Mouse (Mus musculus) heart, adult 2 months (tissue): ENCODE measurements around the gene Itm2c. TPM values are rescaled to one million over a fixed set of nuclear protein-coding genes. Genes with fewer than 3 reads are reported as not detected.

Experiments
- DNase-seq, 2 experiments: peaks; one replicate each; pipeline ENCODE4 v3.0.0; 2021
- H3K27ac ChIP-seq: fragments of 200-600 bp; 2 replicates; pipeline ENCODE4 v1.8.1; 2022
- H3K27me3 ChIP-seq: fragments of 200-500 bp; 2 replicates; pipeline ENCODE4 v1.6.1; 2012; ENCODE audit warnings: mild to moderate bottlenecking, low read length, inconsistent platforms, mixed read lengths; ENCODE audit not compliant: control insufficient read depth, insufficient read depth
- H3K36me3 ChIP-seq: fragments of 200-500 bp; 2 replicates; pipeline ENCODE4 v1.6.1; 2012; ENCODE audit warnings: low read length, inconsistent platforms; ENCODE audit not compliant: control insufficient read depth, insufficient read depth
- H3K4me1 ChIP-seq: fragments of 200-500 bp; 2 replicates; pipeline ENCODE4 v1.6.1; 2011; ENCODE audit warnings: low read length; ENCODE audit not compliant: control insufficient read depth, insufficient read depth
- H3K4me3 ChIP-seq: fragments of 200-600 bp; 2 replicates; pipeline ENCODE4 v1.8.1; 2022
- H3K79me2 ChIP-seq: fragments of 200-500 bp; replicated peaks from 2 replicates; pipeline ENCODE4 v1.6.1; 2012; ENCODE audit warnings: mild to moderate bottlenecking, inconsistent platforms, low read length, moderate library complexity, mixed read lengths; ENCODE audit not compliant: control insufficient read depth, insufficient read depth
- H3K9ac ChIP-seq: fragments of 200-500 bp; 2 replicates; pipeline ENCODE4 v1.6.1; 2012; ENCODE audit warnings: low read depth, mild to moderate bottlenecking, control low read depth, inconsistent platforms, low read length, mixed read lengths
- CTCF ChIP-seq: fragments of 200-600 bp; IDR thresholded peaks from 2 replicates; pipeline ENCODE4 v1.8.1; 2022; ENCODE audit warnings: antibody characterized with exemption, mild to moderate bottlenecking, moderate library complexity
- EP300 ChIP-seq: fragments of 200-500 bp; IDR thresholded peaks from 2 replicates; pipeline ENCODE4 v1.6.1; 2011; ENCODE audit warnings: low read depth, low read length, control low read depth; ENCODE audit not compliant: insufficient read depth
- POLR2A ChIP-seq: fragments of 200-500 bp; IDR thresholded peaks from 2 replicates; pipeline ENCODE4 v1.6.1; 2011; ENCODE audit warnings: mild to moderate bottlenecking, low read depth, low read length, control low read depth; ENCODE audit not compliant: insufficient read depth
- WGBS: fragments of 180-500 bp; shearing (Covaris S2); methylation state at CpG from one replicate; pipeline ENCODE4 v1.1.7; 2018; 5-methylcytosine and 5-hydroxymethylcytosine counted together
- intact Hi-C: fragments of 180-260 bp; cut with DNase I; formaldehyde crosslinking; loops from one replicate; pipeline ENCODE4 v1.15.1; 2025
- polyA plus RNA-seq: library from polyadenylated mRNA; depleted of rRNA; stranded (reverse); fragments of >200 nt; gene quantifications from 2 replicates; pipeline ENCODE4 v1.2.3, GENCODE M21; 2012
- total RNA-seq, 2 experiments: library from RNA; stranded (reverse); gene quantifications; 2 replicates each; pipeline ENCODE4 v1.2.3; 2021

Itm2c gene
- total and polyA plus RNA-seq, 3 experiments, result 60.3 to 101 (median 62.0) TPM

DNA sequence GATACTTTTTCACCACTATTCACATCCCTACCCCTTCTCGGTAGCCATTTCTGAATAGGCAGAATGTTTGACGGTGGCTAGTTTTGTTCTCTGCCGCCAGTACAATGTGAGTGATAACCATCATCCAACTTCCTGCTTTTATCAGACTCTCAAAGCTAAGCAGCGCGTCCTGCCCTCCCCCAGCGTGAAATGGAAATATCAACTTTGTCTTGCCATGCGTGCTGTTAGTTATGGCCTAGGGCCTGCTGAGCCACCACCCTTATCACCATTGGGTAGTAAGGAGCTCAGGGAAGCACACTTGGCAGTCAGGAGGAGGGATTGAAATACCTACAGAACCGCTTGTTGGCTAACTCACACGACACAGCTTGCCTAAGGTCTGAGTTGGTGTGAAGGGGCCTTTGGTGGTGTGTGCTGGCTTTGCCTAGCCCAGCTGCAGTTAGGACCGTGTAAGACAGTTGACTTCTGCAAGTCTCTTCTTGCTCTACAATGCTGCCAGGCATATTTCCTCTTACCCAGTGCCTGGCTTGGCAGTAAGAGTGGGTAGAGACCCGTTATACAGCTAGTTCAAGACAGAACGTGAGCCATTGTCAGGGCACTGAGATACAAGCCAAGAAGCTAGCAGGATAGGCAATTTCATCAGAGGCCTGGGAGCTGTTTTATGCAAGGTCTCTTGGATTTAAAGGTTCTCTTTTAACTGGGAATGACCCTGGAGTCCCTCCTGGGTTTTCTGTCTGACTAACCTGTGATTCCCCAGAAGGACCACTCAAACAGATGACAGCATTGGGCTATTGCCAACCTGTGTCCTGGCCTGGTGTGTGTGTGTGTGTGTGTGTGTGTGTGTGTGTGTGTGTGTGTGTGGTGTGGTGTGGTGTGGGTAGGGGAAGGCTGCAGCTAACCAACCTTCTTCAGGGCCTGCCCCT is 3.0 kb downstream of the Itm2c start:
- DNase-seq, result peak in 1 of 2 experiments; percentile 37
- no peak overlapping the region for H3K4me3 ChIP-seq
- no peaks in the 10 kb centered on the region for H3K27me3 ChIP-seq
- peaks cover 33% of the 10 kb centered on the region for H3K4me1 ChIP-seq
- H3K9ac ChIP-seq, result no peak overlapping the region
- H3K27ac ChIP-seq, result peak overlapping the region; percentile 27
- TF ChIP-seq CTCF, result no peak
- TF ChIP-seq EP300, result no peak
- TF ChIP-seq POLR2A, result no peak
- H3K36me3 ChIP-seq, result peaks cover 3% of the 10 kb centered on the region
- intact Hi-C loops, result no loop called here
- no peaks in the 10 kb centered on the region for H3K79me2 ChIP-seq
- WGBS, result 32% methylated on average over 12 of the region's 12 CpGs

DNA sequence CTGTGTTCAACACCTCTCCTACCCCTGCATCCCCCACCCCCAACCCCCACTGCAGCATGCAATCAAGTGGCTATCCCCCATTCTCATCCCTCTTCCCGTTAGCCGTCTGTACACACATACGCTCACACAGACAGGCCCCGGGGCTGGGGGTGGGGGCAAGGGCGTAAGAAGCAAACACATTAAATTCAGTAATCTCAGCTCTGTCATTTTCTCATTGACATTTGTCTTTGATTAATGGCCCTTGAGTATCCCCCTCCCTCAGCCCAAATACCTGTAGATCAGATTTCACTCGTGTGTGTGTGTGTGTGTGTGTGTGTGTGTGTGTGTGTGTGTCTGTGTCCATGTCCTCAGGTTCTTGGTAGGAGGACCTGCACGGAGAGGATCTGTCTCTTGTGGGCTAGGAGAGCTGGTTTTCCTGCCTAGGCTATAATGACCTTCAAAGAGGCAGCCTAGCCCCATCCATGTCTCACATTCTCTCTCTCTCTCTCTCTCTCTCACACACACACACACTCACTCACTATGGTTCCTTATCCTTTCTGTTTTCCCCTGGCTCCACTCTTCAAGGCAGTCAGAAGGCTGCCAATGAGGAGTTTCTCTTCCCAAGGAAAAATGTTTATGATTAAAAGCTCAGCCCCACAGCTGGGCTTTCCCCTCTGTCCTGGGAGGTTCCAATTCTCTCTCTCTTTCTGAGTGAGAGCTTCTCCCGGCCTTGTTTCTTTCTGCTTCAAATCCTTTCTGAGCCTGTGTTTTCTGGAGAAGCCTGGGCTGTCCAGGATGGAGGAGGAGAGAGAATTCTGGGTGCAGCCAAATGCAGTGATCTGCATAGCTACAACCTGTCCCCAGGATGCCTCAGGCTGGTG is 4.0 kb downstream of the Itm2c start:
- H3K27ac ChIP-seq, result no peak overlapping the region

DNA sequence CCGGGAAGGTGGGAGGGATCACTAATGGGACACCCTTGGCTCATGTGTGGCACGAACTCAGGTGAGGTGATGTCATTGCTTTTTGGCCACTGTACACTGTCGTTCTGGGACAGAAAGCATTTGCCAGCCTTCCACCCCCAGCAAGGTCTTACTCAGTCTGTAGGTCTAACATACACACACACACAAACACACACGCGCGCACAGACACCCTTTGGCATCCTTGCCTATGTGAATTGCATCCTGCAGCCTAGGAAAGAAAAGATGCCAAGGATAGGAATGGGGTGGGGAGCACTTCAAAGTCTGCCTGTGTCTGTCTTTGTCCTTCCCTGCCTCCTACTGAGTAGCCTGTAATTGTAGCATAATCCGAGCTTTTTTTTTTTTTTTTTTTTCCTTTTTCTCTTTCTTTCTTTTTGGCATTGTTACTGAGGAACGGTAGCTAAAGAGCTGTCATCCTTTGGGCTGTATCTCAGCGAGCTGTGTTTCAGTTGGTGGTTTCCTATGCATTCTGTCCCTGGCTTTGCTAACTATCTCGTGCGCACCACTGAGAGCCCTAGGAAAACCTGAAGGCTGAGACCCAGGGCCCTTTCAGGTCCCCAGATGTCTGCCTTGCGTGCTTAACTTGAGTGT is 4.8 kb downstream of the Itm2c start:
- Histone ChIP-seq H3K27ac (no peak overlapping the region; the same call in 1 of the 2 replicates), H3K36me3 (peaks cover 3% of the 10 kb centered on the region), H3K79me2 (no peaks in the 10 kb centered on the region), H3K27me3 (no peaks in the 10 kb centered on the region), H3K4me3 (no peak overlapping the region), H3K4me1 (peaks cover 36% of the 10 kb centered on the region), H3K9ac (no peak overlapping the region)
- no peak for DNase-seq
- WGBS, result 64% methylated on average over 12 of the region's 12 CpGs
- TF ChIP-seq EP300 (no peak), CTCF (no peak)
- intact Hi-C loops, result no loop called here

More for the DNA sequence above, 4.0 kb downstream of the Itm2c start:
- Histone ChIP-seq H3K4me1 (peaks cover 36% of the 10 kb centered on the region), H3K36me3 (peaks cover 3% of the 10 kb centered on the region), H3K4me3 (no peak overlapping the region), H3K9ac (no peak overlapping the region), H3K27me3 (no peaks in the 10 kb centered on the region), H3K79me2 (no peaks in the 10 kb centered on the region)
- 54% methylated on average over 8 of the region's 8 CpGs for WGBS
- TF ChIP-seq EP300 (no peak), POLR2A (no peak), CTCF (no peak)
- no peak for DNase-seq
- intact Hi-C loops, result no loop called here

DNA sequence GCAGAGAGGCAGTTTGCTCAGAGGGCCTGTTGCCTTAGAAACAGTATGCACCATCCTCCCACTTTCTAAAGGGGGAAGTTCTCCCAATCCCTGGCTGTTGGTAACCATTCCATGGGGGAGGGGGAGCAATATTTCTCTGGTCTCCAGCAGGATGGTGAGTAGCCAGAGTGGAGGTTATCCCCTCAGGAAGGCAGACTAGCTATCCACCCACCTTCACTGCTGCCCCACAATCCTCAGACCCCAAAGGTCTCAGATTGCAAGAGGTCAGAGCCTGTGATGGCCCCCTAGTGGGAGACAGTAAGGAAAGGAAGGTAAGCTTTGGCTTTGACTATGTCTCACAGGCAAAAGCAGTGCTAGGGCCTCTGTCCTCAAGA is 5.3 kb downstream of the Itm2c start:
- no peak for DNase-seq
- Histone ChIP-seq H3K4me3 (no peak overlapping the region), H3K79me2 (no peaks in the 10 kb centered on the region), H3K36me3 (peaks cover 3% of the 10 kb centered on the region), H3K9ac (no peak overlapping the region), H3K27ac (peak overlapping the region; percentile 28; the same call in 1 of the 2 replicates), H3K27me3 (no peaks in the 10 kb centered on the region), H3K4me1 (peaks cover 36% of the 10 kb centered on the region)
- peak; percentile 43; the same call in 1 of the 2 replicates for TF ChIP-seq CTCF
- TF ChIP-seq POLR2A, result no peak
- TF ChIP-seq EP300, result no peak
- intact Hi-C loops, result no loop called here

DNA sequence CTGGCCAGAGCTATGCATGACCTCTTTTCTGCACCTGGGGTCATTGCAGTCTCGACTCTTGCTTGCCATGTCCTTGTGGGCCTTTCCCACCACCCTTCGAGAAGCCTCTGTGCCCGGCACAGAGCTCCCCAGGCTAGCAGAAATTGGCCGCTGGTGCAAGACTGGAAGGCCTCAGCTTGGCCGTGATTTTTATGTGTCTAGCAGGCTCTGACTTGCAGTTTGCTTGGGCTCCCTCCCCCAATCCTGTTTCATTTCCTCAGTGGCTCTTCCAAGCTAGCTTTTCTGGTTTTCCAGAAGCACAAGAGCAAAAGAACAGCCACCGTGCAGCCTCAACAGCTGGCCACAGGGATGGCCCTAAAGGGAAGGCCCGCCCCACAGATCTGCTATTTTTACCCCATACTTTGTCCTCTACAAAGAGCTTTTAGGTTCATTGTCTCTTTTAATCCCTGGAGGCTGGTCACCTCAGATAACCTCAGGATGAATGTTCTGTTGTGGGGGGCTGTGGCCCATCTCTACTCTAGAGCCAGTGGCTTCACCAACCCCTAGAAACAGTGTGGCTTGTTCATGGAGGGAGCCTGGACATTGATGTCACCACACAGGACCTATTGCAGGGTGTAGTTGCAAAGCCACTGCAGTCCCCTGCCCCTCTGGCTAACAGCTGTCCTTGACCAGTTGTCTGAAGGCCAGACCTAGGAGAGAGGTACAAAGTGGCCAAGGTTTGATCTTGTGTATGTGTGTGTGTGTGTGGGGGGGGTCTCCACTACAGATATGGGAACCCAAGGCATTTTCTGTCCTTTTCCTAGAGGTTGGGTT is 6.6 kb downstream of the Itm2c start:
- Histone ChIP-seq H3K27ac (peak overlapping the region; percentile 67), H3K4me3 (no peak overlapping the region), H3K27me3 (no peaks in the 10 kb centered on the region), H3K9ac (peak overlapping the region; percentile 10; the same call in 1 of the 2 replicates), H3K79me2 (no peaks in the 10 kb centered on the region), H3K36me3 (peaks cover 3% of the 10 kb centered on the region), H3K4me1 (peaks cover 36% of the 10 kb centered on the region)
- intact Hi-C loops, result loop anchor here (5.0 kb wide), 1 partner anchor 108 kb away; the partner anchor contains the start of gene Cab39
- TF ChIP-seq POLR2A (no peak), CTCF (no peak), EP300 (no peak)
- 14% methylated on average over 7 of the region's 7 CpGs for WGBS
- peak in 1 of 2 experiments; percentile 26 for DNase-seq
